Mouse (Mus musculus) adrenal gland, adult 2 months (tissue): ENCODE data around the gene Ldlrap1. TPM values are rescaled to one million over a fixed set of nuclear protein-coding genes. Genes with fewer than 3 reads are reported as not detected.

Experiments
- DNase-seq: peaks from one replicate; pipeline ENCODE4 v3.0.0; 2021
- polyA plus RNA-seq: library from polyadenylated mRNA; depleted of rRNA; stranded (reverse); fragments of >200 nt; gene quantifications from 2 replicates; pipeline ENCODE4 v1.2.3, GENCODE M21; 2012
- total RNA-seq, 2 experiments: library from RNA; stranded (reverse); gene quantifications; 2 replicates each; pipeline ENCODE4 v1.2.3; 2021

Gene Ldlrap1
- total and polyA plus RNA-seq, 3 experiments, result 28.1 to 49.3 (median 42.1) TPM

- no peak for DNase-seq
Measured at GRCm38 (mm10) chr4:134775234-134775944, 7.6 kb upstream of the Ldlrap1 start.

GRCm38 (mm10) chr4:134774126-134774525 is 6.3 kb upstream of the Ldlrap1 start:
- no peak for DNase-seq

- DNase-seq, result peak; percentile 37
Measured at GRCm38 (mm10) chr4:134772805-134773674, 5.2 kb upstream of the Ldlrap1 start.

- no peak for DNase-seq
Measured at GRCm38 (mm10) chr4:134769891-134770290, 2.1 kb upstream of the Ldlrap1 start.

- no peak for DNase-seq
Measured at GRCm38 (mm10) chr4:134769081-134769811, 1.4 kb upstream of the Ldlrap1 start.

GRCm38 (mm10) chr4:134768226-134768888 is 533 bp upstream of the Ldlrap1 start:
- peak; percentile 86 for DNase-seq

- DNase-seq, result peak; percentile 67
Measured at GRCm38 (mm10) chr4:134766904-134767425, 859 bp downstream of the Ldlrap1 start.

- DNase-seq, result no peak
Measured at GRCm38 (mm10) chr4:134766277-134766676, 1.5 kb downstream of the Ldlrap1 start.

GRCm38 (mm10) chr4:134764333-134764732 is 3.5 kb downstream of the Ldlrap1 start:
- no peak for DNase-seq

- DNase-seq, result peak; percentile 38
Measured at GRCm38 (mm10) chr4:134762360-134762759, 5.5 kb downstream of the Ldlrap1 start.

- peak; percentile 91 for DNase-seq
Measured at GRCm38 (mm10) chr4:134760793-134761201, 7.0 kb downstream of the Ldlrap1 start.

GRCm38 (mm10) chr4:134760281-134760680 is 7.5 kb downstream of the Ldlrap1 start:
- DNase-seq, result peak; percentile 68

- no peak for DNase-seq
Measured at GRCm38 (mm10) chr4:134759564-134759963, 8.3 kb downstream of the Ldlrap1 start.

GRCm38 (mm10) chr4:134758922-134759321 is 8.9 kb downstream of the Ldlrap1 start:
- DNase-seq, result no peak

GRCm38 (mm10) chr4:134758367-134758766 is 9.5 kb downstream of the Ldlrap1 start:
- DNase-seq, result peak; percentile 70

GRCm38 (mm10) chr4:134756953-134757352 is 10.9 kb downstream of the Ldlrap1 start:
- no peak for DNase-seq

GRCm38 (mm10) chr4:134754941-134755340 is 12.9 kb downstream of the Ldlrap1 start:
- DNase-seq, result no peak

- DNase-seq, result no peak
Measured at GRCm38 (mm10) chr4:134754371-134754770, 13.5 kb downstream of the Ldlrap1 start.

GRCm38 (mm10) chr4:134753516-134754261 is 14.1 kb downstream of the Ldlrap1 start:
- DNase-seq, result no peak

GRCm38 (mm10) chr4:134752911-134753426 is 14.9 kb downstream of the Ldlrap1 start:
- no peak for DNase-seq
